Mouse (Mus musculus) neutrophil, adult 5-6 weeks (primary cell): Measurements from ENCODE around the gene Mycbp. TPM values are rescaled to one million over a fixed set of nuclear protein-coding genes. Genes with fewer than 3 reads are reported as not detected.
"Not testable (repeated sequence)": the region's sequence is repeated elsewhere in the genome, so short reads cannot be mapped to it uniquely, and the experiment has no call there.

Experiments used
- ATAC-seq: fragments of 151-379, 151-347 bp; 2 replicates; pipeline ENCODE4 v1.8.0; 2017; ENCODE audit warnings: mild to moderate bottlenecking, moderate TSS enrichment; ENCODE audit not compliant: insufficient number of reproducible peaks, poor library complexity, low FRiP score, severe bottlenecking; ENCODE audit errors: extremely low read depth
- total RNA-seq: library from RNA; stranded (forward); fragments of 200-1000 nt; gene quantifications from 2 replicates; pipeline ENCODE4 v1.2.3, GENCODE M21; 2017

Gene Mycbp
- total RNA-seq, 1 experiment from 2014 or later, result 17.6 TPM

DNA sequence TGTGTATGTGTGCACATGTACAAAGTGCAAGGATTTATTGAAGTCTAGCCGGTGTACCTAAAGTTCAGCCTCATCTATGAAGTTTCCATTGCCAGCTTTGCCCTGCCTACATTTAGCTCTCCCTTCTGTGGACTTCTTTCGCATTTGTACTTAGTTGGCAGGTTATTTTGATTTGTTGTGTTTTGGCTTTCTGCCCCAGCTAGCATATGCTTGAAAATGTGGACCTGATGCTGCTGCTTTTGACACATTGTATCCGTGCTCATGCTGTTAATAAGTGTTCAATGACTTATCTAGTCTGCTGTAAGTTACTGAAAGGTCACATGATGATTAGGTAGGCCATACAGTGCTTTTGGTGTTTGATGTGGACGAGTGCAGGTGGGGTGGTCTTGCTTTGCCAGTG lies 29.7 kb downstream of the Mycbp start:
- ATAC-seq, result no peak

DNA sequence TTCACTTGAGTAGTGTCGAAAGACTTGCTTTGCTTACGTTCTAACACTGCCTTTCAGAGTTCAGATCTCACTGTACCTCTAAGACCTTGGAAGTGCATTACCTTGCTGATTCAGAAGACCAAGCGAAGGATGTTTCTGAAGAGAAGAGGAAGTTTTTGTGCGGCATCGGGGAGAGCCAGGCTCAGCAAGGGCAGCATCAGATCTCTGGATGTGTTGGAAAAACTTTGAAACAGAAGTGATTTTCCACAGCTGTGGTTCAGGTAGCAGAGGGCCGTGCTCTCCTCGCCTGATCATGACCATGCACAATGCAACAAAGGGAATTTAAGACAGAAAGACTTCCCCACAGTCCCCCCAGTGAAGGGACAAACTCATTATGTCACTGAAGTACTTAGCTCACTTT lies 31.4 kb downstream of the Mycbp start:
- no peak for ATAC-seq

GRCm38 (mm10) chr4:123939838-123940237 lies 35.2 kb downstream of the Mycbp start:
- peak; percentile 58; the same call in 1 of the 2 replicates for ATAC-seq

DNA sequence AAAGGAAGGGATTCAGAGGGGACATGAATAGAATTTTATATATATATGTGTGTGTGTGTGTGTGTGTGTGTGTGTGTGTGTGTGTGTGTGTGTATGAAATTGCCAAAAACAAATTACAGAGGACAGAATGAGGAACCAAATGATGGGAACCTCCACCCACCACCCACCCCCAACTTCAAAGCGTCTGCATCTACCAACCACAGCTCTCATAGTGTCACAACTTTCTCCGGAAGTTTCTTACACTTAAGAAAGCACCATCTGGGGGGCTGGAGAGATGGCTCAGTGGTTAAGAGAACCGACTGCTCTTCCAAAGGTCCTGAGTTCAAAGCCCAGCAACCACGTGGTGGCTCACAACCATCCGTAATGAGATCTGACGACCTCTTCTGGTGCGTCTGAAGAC lies 36.2 kb downstream of the Mycbp start:
- not testable (repeated sequence) for ATAC-seq

DNA sequence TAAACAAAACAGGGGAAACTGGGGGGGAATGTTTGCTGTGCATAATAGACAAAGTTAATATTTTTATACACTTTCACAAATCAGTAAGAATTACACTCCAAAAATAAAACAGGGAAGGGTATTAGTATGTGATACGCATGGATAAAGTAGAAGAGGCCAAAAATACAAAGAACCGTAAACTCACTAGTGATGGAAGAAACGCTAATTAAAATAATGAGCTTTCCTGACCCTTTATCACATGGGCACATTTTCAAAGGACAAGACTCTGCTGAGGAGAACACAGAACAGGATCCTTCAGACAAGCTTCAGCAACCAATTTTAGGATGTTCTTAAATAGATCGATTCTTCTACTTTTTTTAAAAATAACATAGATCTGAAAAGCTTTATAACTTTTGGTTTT lies 42.1 kb downstream of the Mycbp start:
- no peak for ATAC-seq

- no peak for ATAC-seq
Observed at GRCm38 (mm10) chr4:123947149-123947548, 42.5 kb downstream of the Mycbp start.

- no peak for ATAC-seq
Observed at GRCm38 (mm10) chr4:123948901-123949300, 44.3 kb downstream of the Mycbp start.

DNA sequence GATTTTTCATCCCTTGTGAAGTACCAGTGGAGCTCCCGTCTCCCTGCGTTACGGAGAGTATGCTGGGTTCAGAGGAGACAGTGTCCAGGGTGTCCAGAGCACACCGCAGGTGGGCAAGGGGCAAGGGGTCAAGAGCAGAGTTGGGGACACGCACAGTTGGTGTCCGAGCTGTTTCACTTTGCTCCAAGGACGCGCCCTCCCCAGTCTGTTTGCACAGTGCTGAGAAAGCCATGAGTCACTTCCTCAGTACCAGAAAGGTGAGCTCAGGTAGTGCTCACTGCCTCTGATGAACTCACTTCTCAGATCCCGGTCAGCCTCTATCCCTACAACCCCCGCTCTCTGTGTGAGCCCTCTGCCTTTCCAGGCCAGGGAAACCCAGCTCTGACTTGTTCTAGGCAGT lies 45.0 kb downstream of the Mycbp start:
- no peak for ATAC-seq

DNA sequence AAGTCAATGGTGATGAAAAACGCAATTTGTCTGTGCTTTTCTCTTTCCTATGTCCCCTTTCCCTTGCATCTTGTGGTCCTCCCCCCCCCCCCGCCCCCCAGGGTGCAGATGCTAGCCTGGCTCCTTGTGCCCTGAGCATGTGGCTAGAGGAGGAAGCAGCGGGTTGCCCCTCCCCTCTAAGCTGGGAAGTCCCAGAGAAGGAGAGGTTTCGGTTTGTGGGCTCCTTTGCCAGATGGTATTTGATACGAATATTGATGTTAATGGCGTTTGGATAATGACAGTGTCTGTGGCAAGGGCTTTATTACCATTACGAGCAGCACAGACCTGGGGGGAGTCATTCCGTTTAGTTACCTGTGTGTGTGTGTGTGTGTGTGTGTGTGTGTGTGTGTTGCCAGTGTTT lies 47.4 kb downstream of the Mycbp start:
- ATAC-seq, result 0 out of 2 replicates have a peak, but pooled peaks have one; percentile 19

GRCm38 (mm10) chr4:123956703-123957491 lies 52.3 kb downstream of the Mycbp start:
- ATAC-seq, result 0 out of 2 replicates have a peak, but pooled peaks have one; percentile 50

- no peak for ATAC-seq
Observed at GRCm38 (mm10) chr4:123957492-123957808, 52.8 kb downstream of the Mycbp start.

DNA sequence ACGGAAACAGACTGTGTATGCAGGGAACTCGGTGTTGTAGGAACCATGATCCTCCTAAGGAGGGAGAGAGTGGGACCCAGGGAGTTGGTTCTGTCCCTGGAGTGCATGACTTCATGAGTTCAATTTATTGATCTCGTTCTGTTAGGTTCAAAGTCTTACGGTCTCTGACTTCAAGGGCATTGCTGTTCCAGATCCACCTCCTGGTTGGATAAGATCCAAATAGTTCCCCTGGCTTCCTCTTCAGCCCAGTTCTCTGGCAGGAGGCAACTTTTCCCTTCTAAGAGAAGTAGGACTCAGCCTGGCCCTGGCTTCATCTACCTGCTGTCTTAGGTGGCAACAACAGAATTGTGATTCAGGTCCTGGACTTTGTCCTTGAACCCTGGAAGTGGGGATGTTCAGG lies 53.3 kb downstream of the Mycbp start:
- ATAC-seq, result no peak

DNA sequence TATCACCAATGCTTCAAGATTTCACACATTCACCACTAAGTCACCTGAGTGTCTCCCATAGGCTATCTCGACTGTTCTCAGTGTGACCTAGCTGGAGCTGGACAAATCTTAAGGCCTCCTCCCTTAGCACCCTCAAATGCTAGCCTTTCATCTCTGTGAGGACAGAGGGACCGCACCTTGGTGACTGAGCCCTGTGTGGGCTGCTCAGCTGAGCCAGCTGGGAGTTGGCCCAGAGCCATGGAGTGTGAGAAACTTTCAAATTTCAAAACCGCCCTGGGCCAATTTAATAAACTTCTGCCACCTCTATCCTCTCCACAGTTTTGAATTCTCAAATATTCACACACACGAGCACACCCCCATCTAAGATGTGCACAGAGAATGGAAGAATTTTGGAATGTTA lies 56.3 kb downstream of the Mycbp start:
- ATAC-seq, result no peak

Other genes with a start within 250 kb of the Mycbp start
- gene Macf1, start 220.5 kb upstream of the Mycbp start, total RNA-seq, result 803 and 821 TPM in 2 replicates
- 44.3 and 54.3 TPM in 2 replicates for gene Ndufs5, start 186.6 kb upstream of the Mycbp start, total RNA-seq
- 72.3 and 78.8 TPM in 2 replicates for gene Akirin1, start 154.5 kb upstream of the Mycbp start, total RNA-seq
- gene Rhbdl2, start 117.0 kb upstream of the Mycbp start, total RNA-seq, result 0.74 TPM in 1 of 2 replicates, not detected in the other
- gene 4933427I04Rik, start 45.2 kb upstream of the Mycbp start, total RNA-seq, result not detected in 2 replicates
- gene Rragc, start 12.6 kb downstream of the Mycbp start, total RNA-seq, result 36.7 and 39.6 TPM in 2 replicates
- not detected in 2 replicates for gene 4930535I16Rik, start 13.2 kb downstream of the Mycbp start, total RNA-seq